Comparison of ENCODE assay signal across 11 mouse cellular contexts in the genomic region with DNA sequence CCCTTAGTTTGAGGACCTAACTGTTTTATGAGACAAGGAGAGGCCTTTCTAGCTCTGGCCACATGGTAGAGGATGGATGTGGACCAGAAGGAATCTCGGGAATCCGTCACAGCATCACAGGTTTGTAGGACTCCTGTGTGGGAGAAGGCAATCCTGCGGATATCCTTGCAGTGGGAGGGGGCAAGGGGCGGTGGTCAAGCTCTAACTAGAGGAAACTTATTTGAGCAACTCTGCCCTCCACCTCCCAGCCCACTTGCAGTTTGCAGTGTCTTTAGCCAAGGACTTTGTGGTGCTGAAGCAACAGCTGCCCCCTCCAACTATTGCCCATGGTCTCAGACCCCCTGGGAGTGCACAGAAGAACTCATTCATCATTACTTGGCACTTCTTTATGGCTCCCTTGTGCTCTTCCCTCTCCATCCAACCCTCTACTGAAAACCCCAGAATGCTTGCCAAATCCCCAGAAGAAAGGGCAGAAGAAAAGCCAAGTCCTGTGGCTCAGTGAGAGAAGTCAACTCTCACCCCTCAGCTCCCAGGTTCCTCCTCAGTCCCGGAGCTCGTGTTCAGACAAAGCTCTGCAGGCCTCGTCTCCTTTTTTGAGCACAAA.
DNase-seq lines count a peak whose midpoint lies in the region; ATAC-seq and TF ChIP-seq lines count a peak whose summit lies in the region.
"Had no signal": no experiment of that assay in that cellular context is flagged by ENCODE, and none has a peak within 500 bp of the region (broad histone marks: within the 10 kb centered on the region; RNA-seq: fewer than 3 reads in every experiment).

No protein-coding gene starts in this region.

- no peak overlapping the region for H3K4me2 ChIP-seq in forebrain, postnatal 0 days (ENCODE audit: low read depth)

- no peak for TF ChIP-seq POLR2A in olfactory bulb, adult 2 months (IDR thresholded peaks at IDR 0.05; ENCODE audit: insufficient read depth, low read depth, low read length)

- H3K36me3 ChIP-seq in forebrain, postnatal 0 days (ENCODE audit: insufficient read depth): no peaks in the 10 kb centered on the region

- DNase-seq in right cerebral cortex, adult 18-20 months: peak; percentile 37
- DNase-seq in right cerebral cortex, postnatal 25 days: no peak
- peak; percentile 63 for DNase-seq in forebrain, postnatal 0 days
- DNase-seq in left cerebral cortex, adult 9 months (ENCODE audit: low spot score in 2 of 2): peak; percentile 46 to 54
- DNase-seq in thymus, postnatal 4 days: no peak
- no peak for DNase-seq in adrenal gland, postnatal 4 days (ENCODE audit: low spot score in 2 of 2)
- DNase-seq: adrenal gland, postnatal 14 days; gastrocnemius, postnatal 14 days; liver, postnatal 0 days had no signal

- H3K27me3 ChIP-seq in forebrain, postnatal 0 days (ENCODE audit: insufficient read depth, low read length): no peaks in the 10 kb centered on the region

- H3K9ac ChIP-seq in forebrain, postnatal 0 days: no peak overlapping the region
- H3K9ac ChIP-seq: liver, postnatal 0 days had no signal

- WGBS in forebrain, postnatal 0 days: 54% methylated on average over 7 of the region's 7 CpGs
- 55% methylated on average over 7 of the region's 7 CpGs for WGBS in olfactory bulb, adult 2 months

- no peak for TF ChIP-seq CTCF in forebrain, postnatal 0 days (IDR thresholded peaks at IDR 0.05; ENCODE audit: low read depth)
- no peak for TF ChIP-seq CTCF in olfactory bulb, adult 2 months (IDR thresholded peaks at IDR 0.05; ENCODE audit: insufficient read depth, low read depth, low read length)

- H3K27ac ChIP-seq in forebrain, postnatal 0 days (ENCODE audit: low read depth, low read length): peak overlapping the region; percentile 87
- 0 out of 2 replicates have a peak overlapping the region, but pooled peaks have one; percentile 64 for H3K27ac ChIP-seq in olfactory bulb, adult 2 months (ENCODE audit: insufficient read depth, low read depth, low read length)

- H3K4me3 ChIP-seq in forebrain, postnatal 0 days (ENCODE audit: low read depth, low read length): no peak overlapping the region
- H3K4me3 ChIP-seq in olfactory bulb, adult 2 months (ENCODE audit: insufficient read depth, low read depth, low read length): no peak overlapping the region
- H3K4me3 ChIP-seq: myocyte had no signal

- ATAC-seq in forebrain, postnatal 0 days: peak; percentile 57
- ATAC-seq: liver, postnatal 0 days had no signal

- H3K9me3 ChIP-seq in forebrain, postnatal 0 days (ENCODE audit: low read length): no peaks in the 10 kb centered on the region

- H3K4me1 ChIP-seq in forebrain, postnatal 0 days (ENCODE audit: insufficient read depth): peaks cover 37% of the 10 kb centered on the region
- peaks cover 23% of the 10 kb centered on the region for H3K4me1 ChIP-seq in olfactory bulb, adult 2 months (ENCODE audit: control insufficient read depth, insufficient read depth, low read length)

Comparison
In these comparisons a context has a peak if more than half of its experiments do, and no peak if none do; other contexts are left out.
1. DNase-seq: peak in right cerebral cortex, adult 18-20 months (single experiment), forebrain, postnatal 0 days (single experiment) and left cerebral cortex, adult 9 months (2 of 2); none in right cerebral cortex, postnatal 25 days (single experiment), thymus, postnatal 4 days (single experiment) and adrenal gland, postnatal 4 days (0 of 2).